Mouse (Mus musculus) adrenal gland, adult 8-10 months (tissue): ENCODE measurements around the gene Ccdc162. TPM values are rescaled to one million over a fixed set of nuclear protein-coding genes. Genes with fewer than 3 reads are reported as not detected.
A peak's percentile ranks its signal among the peaks of the same experiment; 100 is the strongest.

Source experiments
- DNase-seq: peaks from one replicate; pipeline ENCODE4 v3.0.0; 2022
- total RNA-seq, 4 experiments: library from RNA; stranded (reverse); gene quantifications; 2 replicates each; pipeline ENCODE4 v1.2.4; 2022

Gene Ccdc162
- total RNA-seq, 4 experiments from 2014 or later: 0.35 to 1.4 (median 0.58) TPM

DNA sequence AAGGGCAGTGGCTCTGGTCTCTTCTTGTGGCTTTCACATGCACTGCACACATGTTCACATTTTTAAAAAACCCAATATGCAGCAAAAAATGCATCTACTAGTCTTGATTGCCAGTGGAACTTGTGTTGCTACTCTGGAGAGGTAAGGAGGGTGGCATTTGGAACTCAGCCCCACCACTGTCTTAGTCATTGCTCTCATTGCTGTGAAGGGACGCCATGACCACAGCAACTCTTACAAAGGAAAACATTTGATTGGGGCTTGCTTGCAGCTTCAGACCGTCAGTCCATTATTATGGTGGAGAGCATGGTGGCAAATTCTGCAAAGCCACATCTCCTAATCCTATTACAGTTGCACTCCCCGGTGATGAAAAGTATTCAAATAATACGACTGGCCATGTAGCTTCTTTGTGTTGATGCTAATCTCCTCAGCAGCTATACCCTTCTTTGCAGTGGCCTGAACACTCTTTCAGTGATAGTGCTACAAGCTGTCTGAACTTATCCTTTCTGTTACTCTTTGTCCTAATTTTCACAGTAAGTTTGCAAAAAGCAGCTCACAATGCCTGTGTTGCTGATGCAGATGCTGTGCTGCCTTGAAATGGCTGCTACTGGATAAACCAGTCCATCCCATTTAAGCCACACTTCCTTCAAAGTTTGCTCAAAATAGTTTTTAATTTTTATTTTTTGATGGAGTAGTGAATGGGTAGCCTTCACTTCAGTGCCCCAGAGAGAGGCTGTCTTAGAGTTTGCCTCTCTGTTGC lies 179.0 kb downstream of the Ccdc162 start:
- no peak for DNase-seq

GRCm38 (mm10) chr10:41536714-41537113 lies 179.7 kb downstream of the Ccdc162 start:
- DNase-seq: no peak

- DNase-seq: no peak
Measured at GRCm38 (mm10) chr10:41535991-41536390, 180.4 kb downstream of the Ccdc162 start.

DNA sequence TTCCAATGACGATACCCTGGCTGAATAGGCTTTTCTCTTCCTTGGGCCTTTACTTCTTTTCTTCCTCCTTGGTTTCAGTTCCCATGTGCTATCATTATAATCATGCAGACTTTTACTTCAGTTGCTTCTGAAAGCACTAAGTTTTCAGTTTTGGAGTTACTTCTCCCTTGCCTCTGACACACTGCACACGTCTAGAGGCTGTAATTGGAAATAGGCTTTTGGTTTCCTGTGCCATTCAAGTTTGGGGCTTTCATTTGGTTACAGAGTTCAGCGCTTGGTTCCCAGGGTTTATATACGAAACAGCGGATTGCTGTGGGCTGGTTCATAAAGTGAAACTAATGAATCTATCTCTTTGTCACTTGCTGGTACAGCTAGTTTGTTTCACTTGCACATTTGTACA lies 186.5 kb downstream of the Ccdc162 start:
- no peak for DNase-seq

DNA sequence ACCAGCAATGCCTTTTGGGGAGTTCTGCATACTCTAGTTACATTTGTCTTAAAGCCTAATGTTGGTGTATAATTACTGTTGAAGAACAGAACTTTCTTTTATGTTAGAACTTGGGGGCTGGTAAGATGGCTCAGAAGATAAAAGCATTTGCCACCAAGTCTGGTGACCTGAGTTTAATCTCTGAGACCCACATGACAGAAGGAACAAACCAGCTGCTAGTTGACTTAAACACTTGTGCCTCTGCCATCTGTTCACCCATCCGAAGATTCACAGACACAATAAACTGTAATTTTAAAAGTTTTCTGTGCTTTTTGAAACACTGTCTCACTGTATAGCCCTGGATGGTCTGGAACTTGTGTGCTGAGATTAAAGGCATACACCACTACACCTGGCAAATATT lies 190.7 kb downstream of the Ccdc162 start:
- no peak for DNase-seq

DNA sequence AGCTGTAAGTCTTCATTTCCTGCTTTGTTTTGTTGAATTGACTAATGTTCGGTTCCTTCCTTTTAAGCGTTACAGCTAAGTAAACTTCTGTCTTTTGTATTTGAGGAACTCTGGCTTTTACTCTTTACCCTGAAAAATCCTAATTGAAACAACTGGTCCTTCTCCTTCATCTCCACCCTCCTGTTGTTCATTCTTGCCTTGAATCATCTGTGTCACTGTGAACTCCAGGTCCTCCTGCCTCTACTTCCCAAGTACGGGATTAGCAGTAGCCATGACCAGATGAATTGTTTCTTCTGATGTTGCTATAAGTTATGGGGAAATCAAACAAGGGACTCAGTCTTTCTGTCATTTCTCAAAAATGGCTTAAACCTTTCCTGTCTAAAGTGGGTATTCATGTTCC lies 193.0 kb downstream of the Ccdc162 start:
- DNase-seq: no peak

GRCm38 (mm10) chr10:41520410-41520673 lies 196.1 kb downstream of the Ccdc162 start:
- no peak for DNase-seq

DNA sequence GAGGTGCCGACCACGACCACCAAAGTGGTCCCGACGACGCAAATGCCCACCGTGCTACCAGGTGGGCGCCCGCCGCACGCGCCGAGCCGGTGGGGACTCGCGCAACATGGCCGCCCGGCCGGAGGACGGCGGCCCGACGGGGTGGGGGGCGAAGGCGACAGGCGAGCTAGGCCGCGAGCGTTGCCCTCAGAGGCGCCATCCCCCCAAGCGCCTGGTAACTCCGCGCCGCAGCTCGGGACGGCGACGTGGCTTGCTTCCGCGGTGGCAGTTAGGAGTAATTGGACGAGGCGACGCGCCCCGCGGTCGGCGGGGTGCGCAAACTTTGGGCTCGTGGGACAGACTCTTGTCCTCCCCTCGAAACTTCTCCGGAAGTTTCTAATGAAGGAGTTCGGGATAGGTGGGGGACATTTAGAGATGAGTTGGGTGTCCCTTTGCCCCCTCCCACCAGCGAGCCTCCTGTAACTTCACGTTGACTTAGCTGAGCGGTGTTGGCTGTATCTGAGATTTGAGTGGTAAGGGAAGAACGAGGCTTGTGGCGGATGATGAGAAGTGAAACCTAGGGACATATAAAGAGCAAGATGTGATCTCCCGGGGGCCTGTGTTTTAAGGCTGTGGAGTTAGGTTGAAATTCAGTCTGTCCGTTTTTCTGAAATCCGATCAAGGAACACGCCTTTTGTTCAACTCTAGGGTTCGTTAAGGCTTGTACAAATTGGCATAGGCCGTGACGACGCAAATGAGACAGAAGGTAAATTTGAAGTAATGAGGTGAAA lies 196.6 kb downstream of the Ccdc162 start:
- DNase-seq: peak; percentile 41

GRCm38 (mm10) chr10:41518981-41519618 lies 197.3 kb downstream of the Ccdc162 start, which contains the start of gene Cd164:
Gene Cd164, plus strand, starts transcription at chr10:41519414.
- peak; percentile 85 for DNase-seq

GRCm38 (mm10) chr10:41518508-41518980 lies 197.9 kb downstream of the Ccdc162 start:
- DNase-seq: peak; percentile 76

GRCm38 (mm10) chr10:41514921-41515320 lies 201.5 kb downstream of the Ccdc162 start:
- no peak for DNase-seq

DNA sequence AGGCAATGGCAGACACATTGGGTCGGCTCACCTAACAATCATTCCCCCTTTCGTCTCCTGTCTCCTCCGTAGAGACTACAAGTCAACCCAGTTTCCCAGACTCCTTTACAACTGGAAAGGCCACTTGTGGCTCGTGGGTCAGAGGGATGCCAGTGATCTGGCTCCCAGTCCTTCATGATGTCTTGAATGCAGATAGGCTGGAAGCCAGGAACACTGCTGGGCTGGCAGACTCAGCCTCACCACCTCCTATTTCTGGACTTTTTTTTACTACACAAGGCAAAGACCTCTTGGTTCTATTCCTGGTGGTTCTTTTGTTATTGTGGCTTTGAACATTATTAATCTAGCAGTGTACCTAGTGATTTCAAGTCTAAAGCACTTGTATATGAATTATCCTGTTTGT lies 202.1 kb downstream of the Ccdc162 start:
- DNase-seq: no peak

- no peak for DNase-seq
Measured at GRCm38 (mm10) chr10:41509160-41509559, 207.3 kb downstream of the Ccdc162 start.

GRCm38 (mm10) chr10:41505446-41505845 lies 211.0 kb downstream of the Ccdc162 start:
- DNase-seq: peak; percentile 52

- no peak for DNase-seq
Measured at GRCm38 (mm10) chr10:41504996-41505395, 211.4 kb downstream of the Ccdc162 start.

GRCm38 (mm10) chr10:41500941-41501340 lies 215.5 kb downstream of the Ccdc162 start:
- peak; percentile 39 for DNase-seq

- no peak for DNase-seq
Measured at GRCm38 (mm10) chr10:41491111-41491510, 225.3 kb downstream of the Ccdc162 start.

GRCm38 (mm10) chr10:41490518-41490873 lies 225.9 kb downstream of the Ccdc162 start:
- DNase-seq: no peak

DNA sequence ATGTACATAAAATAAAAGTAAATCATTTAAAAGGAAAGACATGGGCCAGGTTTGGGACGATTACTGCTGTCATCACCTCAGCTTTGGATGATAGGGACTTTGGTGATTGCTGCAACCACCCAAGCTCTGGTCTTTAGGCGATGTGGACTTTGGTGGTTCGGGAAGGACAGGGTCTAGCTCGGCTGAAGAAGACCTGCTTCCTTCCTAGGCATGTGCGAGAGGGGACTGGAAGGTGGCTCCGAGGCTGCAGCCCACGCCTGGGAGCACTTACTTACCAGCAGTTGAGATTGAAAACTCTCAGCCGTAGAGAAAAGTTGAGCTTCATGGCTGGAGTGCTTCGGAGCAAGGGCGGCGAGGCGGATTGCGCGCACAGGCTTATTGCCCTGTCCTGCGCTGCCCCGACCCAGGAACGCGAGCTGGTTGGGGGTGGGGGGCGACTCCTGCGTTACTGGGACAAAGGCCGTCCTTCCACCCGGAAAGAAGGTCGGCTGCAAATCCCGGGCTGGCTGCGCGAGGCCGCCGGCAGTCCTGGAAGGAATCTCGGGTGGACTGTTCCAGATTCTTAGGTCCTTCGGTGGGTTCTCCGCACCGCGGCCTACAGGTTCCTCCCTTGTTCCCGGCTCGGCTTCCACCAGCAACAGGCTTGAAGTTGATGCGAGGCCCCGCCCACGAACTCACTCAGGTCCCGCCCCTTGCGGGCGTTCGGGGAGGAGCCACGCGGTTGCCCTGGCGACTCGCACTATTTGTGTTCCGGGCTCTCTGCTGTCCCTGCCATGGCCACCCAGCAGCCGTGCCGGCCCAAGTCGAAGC lies 226.5 kb downstream of the Ccdc162 start, which contains the start of the genes Smpd2 and Ppil6:
Gene Smpd2, minus strand, starts transcription at position 662 of the 810 bp plus-strand sequence.
Gene Ppil6, plus strand, starts transcription at position 732 of the 810 bp plus-strand sequence.
- DNase-seq: peak; percentile 94

- DNase-seq: no peak
Measured at GRCm38 (mm10) chr10:41489294-41489693, 227.1 kb downstream of the Ccdc162 start.

DNA sequence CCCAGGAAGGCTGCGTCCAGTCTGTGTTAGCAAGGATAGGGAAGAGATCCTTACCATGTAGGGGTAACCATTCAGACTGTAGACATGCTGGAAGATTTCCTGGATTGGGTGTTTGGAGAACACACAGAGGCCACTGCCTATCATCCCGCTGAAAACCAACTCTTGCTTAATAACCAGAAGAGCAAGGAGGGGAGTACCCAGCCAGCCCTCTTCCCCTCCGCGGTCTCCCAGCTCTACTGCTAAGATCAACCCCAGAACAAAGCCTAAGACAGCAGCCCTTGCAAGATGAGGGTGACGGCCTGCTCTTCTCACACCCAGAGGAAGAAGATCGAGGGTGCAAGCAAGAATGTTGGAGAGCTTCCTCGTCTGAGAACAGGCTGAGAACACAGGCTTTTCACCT lies 227.6 kb downstream of the Ccdc162 start:
- no peak for DNase-seq
